Mouse (Mus musculus) E14TG2a.4 (cell line): ENCODE measurements around the gene Phgdh.

Source experiments
- CTCF ChIP-seq: conservative IDR thresholded peaks from 2 replicates; pipeline ENCODE4 v1.5.1; 2014; ENCODE audit warnings: low read length
- NANOG ChIP-seq: IDR thresholded peaks from 2 replicates; pipeline ENCODE4 v1.6.1; 2014; ENCODE audit warnings: borderline replicate concordance, low read length, mixed read lengths

- no peak for TF ChIP-seq CTCF
- TF ChIP-seq NANOG: no peak
Measured at GRCm38 (mm10) chr3:98300266-98300665, 39.5 kb downstream of the Phgdh start.
